Mouse (Mus musculus) lung, postnatal 14 days (tissue): Measurements from ENCODE around the gene Rack1.
A peak's percentile ranks its signal among the peaks of the same experiment; 100 is the strongest.
"Not testable (repeated sequence)": the region's sequence is repeated elsewhere in the genome, so short reads cannot be mapped to it uniquely, and the experiment has no call there.

Experiments
- DNase-seq: peaks from one replicate; pipeline ENCODE4 v3.0.0; 2021

Gene Rack1

DNA sequence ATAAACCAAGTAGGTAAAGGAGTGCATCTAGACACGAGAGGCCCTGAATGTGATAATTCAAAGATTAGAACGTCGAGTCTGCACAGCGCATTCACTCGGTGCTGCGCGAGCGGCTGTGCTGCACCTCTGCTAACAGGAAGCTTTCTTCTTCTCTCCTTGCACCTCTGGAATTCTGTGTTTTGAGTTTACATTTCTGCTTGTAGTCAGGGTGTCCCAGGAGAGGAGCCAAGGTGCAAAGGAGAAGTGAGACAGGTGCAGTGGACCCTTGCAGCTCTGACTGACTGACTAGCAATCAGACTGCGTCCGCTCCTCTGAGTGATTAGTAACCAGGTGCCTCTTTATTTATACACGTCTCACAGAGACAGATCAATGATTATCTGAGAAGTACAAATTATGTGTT lies 43.1 kb downstream of the Rack1 start:
- no peak for DNase-seq

- no peak for DNase-seq
Measured at GRCm38 (mm10) chr11:48844309-48844708, 44.2 kb downstream of the Rack1 start.

- no peak for DNase-seq
Measured at GRCm38 (mm10) chr11:48845244-48845815, 45.2 kb downstream of the Rack1 start.

- not testable (repeated sequence) for DNase-seq
Measured at GRCm38 (mm10) chr11:48846362-48846761, 46.2 kb downstream of the Rack1 start.

DNA sequence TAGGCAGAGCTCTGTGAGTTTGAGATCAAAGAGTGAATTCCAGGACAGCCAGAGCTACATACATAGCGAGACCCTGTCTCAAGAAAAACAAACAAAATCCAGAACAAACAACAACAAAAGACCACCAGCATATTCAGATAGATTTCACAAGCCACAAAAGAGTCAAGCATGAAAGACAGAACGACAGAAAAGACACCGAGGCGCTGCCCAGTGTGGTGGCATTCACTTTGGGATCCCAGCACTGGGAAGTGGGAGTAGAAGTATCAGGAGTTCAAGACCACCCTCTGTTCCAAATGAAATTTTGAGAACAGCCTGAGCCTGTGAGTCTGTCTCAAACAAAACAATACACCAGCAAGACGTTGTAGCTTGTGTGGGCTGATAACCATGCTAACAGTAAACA lies 46.7 kb downstream of the Rack1 start:
- DNase-seq = no peak

DNA sequence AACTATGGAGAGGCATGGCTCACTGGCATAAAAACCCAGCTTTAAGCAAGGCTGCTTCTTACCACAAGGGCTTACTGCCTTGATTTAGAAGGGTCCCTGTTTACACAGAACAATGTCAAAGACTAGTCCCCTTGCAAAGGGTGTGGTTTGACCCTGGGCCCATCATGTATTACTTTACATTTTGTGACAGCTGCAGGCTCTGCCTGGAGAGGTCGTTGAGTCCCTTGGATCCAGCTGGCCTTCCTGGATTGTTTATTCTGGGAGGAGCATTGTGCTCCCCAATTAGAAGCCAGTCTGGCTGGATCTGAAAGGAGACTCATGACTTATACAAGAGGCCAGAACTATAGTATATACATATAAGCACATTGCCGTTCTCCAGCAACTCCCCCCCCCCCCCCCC lies 50.1 kb downstream of the Rack1 start:
- no peak for DNase-seq

DNA sequence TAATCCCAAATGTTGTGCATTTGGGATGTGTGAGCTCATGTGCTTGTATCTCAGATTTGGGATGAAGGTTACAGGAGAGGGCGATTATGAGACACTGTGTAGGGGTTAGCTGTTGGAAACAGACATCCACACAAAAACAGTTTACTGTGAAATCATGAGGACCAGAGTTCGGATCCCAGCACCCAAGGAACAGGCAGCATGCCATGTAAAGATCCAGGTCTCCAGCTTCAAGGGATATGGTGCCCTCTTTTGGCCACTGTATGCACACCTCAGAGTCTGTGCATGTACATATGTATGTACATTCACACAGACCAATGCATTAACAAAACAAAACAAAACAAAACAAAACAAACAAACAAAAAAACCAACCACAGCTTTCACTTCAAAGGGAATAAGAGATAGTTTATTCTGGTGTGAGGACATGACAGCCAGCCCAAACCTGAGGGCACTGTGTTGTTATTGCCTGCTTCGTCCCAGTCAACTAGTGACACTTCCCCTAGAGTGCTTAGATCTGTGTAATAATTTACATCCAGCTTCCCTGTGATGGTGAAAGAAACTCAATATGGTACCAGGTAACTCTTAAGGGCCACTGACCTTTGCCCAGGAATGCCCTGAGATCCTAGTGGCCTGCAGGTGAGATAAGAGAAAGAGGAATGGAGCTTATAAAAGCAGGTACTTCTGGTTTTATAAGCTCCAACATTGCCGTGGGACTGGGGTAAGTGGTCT lies 51.3 kb downstream of the Rack1 start:
- DNase-seq = no peak

DNA sequence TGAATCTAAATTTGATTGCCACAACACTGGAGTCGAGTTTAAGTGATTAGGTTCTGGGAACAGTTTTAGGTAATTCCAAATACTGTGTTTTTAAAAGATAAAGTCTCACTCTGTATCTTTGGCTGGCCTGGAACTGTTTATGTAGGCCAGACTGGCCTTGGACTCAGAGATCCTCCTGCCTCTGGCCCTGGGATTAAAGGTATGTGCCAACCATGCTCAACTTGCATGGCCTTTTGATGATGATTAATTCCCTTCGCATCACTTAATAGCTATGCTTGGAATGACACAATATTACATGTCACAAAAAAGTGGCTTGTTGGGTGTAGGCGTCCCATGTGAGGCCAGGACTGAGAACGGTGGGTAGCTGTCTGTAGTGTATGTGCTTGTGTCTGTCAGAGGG lies 52.1 kb downstream of the Rack1 start:
- DNase-seq = no peak

DNA sequence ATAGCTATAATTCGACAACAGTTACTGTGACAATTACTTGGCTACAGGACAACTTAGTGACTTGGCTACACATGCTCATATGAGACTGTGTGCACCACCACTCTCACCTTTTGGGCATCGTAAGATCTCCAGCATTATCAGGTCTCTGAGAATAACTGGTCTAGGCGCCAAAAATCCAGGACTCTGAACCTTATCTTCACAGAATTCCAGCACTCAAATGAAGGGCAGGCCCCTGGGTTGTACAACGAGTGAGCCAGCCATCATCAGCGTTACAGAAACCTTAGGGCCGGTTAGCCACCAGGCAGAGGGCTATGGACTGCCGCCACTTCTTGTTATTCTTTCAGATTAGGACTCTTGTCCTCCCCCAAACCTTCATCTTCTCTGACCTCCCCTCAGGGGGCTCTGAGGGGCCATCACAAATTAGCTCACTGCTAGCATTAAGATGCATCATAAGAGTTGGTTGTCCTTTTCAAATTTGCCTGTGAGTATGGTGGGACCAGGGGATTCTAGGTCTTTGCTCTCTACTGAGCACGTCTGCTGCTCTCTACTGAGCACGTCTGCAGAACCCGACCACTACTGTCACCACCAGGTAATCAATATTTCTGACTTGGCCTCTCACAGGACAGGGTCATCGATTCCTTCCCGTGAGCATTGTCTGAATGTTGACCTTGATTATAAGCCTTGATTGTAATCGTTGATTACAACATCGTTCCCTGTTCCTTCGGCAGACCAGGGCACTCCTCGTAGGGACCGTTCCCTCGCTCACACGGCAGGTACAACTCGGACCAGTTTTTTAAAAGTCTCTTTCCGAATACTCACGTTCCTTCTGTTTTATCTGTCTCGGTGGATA lies 52.7 kb downstream of the Rack1 start:
- DNase-seq = no peak

- DNase-seq = peak; percentile 91
Measured at GRCm38 (mm10) chr11:48853474-48854180, 53.5 kb downstream of the Rack1 start.
